In the genomic region with DNA sequence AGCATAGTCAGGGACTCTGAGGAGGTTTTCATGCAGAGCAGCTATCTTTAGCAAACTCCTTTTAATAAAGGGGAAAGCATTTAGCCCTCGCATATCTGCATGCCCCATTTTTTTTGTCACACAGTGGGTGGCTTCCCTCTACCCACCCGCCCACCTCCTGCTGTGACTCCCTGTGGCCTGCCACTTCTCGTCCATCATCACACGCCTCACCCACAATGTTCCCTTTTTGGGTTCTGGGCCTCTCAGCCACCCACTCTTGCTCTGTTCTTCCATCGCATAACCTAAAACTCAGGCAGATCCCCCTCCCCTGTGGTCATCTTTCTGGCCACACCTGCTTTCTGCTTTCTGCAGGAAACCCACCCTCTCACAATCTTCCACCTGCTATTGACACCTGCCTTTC, we compare ENCODE assay signal across 10 mouse cellular contexts.
"Had no signal": no experiment of that assay in that cellular context is flagged by ENCODE, and none has a peak within 500 bp of the region (broad histone marks: within the 10 kb centered on the region; RNA-seq: fewer than 3 reads in every experiment).

No protein-coding gene starts in this region.

- ATAC-seq: inflammation-experienced regulatory T-cells, adult 6 months; intestine, postnatal 0 days; liver, embryonic 12.5 days had no signal

- DNase-seq: kidney, adult 8-10 months; kidney, postnatal 36 days; lung, embryonic 14.5 days; lung, postnatal 10 days; lung, postnatal 4 days; midbrain, embryonic 14.5 days; thymus, postnatal 4 days had no signal
